Comparison of ENCODE assay signal across 8 mouse cellular contexts in the genomic region with DNA sequence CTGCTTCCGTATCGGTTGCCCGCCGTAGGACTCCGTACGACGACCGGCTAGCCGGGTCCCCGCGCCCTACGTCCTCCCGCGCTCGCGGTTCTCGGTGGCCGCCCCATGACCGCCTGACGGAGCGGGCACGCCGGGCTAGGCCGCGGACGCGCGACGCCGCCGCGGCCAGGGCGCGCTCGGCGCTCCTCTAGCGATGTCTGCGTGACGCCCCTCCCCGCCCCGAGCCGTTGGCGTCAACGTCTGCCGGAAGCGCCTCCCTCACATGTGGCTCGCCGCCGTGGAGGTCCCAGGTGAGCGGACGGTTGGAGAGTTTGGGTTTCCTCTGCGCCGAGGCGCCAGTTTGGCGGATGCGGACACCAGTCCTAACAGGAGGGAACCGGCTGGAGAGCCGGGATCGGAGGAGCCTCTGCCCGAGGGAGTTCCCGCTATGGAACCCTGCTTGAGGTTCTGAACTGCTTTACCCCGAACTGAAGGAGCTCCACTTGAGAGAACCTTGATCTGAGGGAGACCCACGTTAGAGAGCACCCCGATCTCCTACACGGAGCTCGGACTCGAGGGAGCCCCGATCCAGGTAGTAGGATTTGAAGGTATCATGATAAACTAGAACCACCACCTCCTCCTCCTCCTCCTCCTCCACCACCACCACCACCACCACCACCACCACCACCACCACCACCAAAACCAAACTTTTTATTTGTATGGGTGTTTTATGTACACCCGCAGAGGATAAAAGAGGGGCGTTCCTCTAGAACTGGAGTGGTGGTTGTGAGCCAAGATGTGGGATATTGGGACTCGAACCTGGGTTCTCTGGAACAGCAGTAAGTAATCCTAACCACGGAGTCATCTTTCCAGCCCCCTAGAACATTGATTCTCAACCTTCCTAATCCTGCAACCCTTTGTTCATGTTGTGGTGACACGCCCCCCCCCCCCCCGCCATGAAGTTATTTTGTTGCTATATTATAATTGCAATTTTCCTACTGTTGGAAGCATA. TPM values are rescaled to one million over a fixed set of nuclear protein-coding genes. Genes with fewer than 3 reads are reported as not detected.
A peak's percentile ranks its signal among the peaks of the same experiment; 100 is the strongest.
DNase-seq lines count a peak whose midpoint lies in the region; ATAC-seq lines count a peak whose summit lies in the region.

Gene Taf5l, minus strand, starts transcription at position 161 of the 991 bp plus-strand sequence.
Gene Urb2, plus strand, starts transcription at position 272 of the 991 bp plus-strand sequence.

- H3K36me3 ChIP-seq in embryonic facial prominence, embryonic 11.5 days (replicated peaks; ENCODE audit: control insufficient read depth, insufficient read depth, low read depth, low read length), result no peaks in the 10 kb centered on the region; the same call in 1 of the 2 replicates
- H3K36me3 ChIP-seq in limb, embryonic 10.5 days, result peaks cover 39% of the 10 kb centered on the region
- peaks cover 15% of the 10 kb centered on the region for H3K36me3 ChIP-seq in midbrain, embryonic 12.5 days

- DNase-seq in 3134 (ENCODE audit: extremely low read depth, insufficient read length, low spot score), result peak; percentile 91
- DNase-seq in adrenal gland, postnatal 25 days, result peak; percentile 92
- peak; percentile 94 for DNase-seq in embryonic facial prominence, embryonic 11.5 days (ENCODE audit: low spot score)
- DNase-seq in heart, adult 11 months, result peak; percentile 99
- DNase-seq in kidney, adult 11 months, result peak; percentile 88
- peak; percentile 97 for DNase-seq in limb, embryonic 10.5 days (ENCODE audit: low spot score)
- DNase-seq in skeletal muscle tissue, adult 2 months (ENCODE audit: low read depth, low spot score), result peak; percentile 80

- whole genome bisulfite sequencing in embryonic facial prominence, embryonic 11.5 days, result under 1% methylated on average over 64 of the region's 74 CpGs
- 1% methylated on average over 73 of the region's 74 CpGs for WGBS in limb, embryonic 10.5 days
- 1% methylated on average over 74 of the region's 74 CpGs for WGBS in midbrain, embryonic 12.5 days

- no peaks in the 10 kb centered on the region for H3K27me3 ChIP-seq in embryonic facial prominence, embryonic 11.5 days (ENCODE audit: control insufficient read depth, insufficient read depth, low read length)
- H3K27me3 ChIP-seq in limb, embryonic 10.5 days (ENCODE audit: low read depth, poor library complexity, severe bottlenecking), result no peaks in the 10 kb centered on the region
- no peaks in the 10 kb centered on the region for H3K27me3 ChIP-seq in midbrain, embryonic 12.5 days

- H3K4me2 ChIP-seq in embryonic facial prominence, embryonic 11.5 days (ENCODE audit: low read depth, low read length), result peak within 1 kb of the TSS; percentile 57
- peak within 1 kb of the TSS; percentile 74 for H3K4me2 ChIP-seq in midbrain, embryonic 12.5 days (replicated peaks)

- ATAC-seq in embryonic facial prominence, embryonic 11.5 days (replicated peaks; ENCODE audit: insufficient number of reproducible peaks, low FRiP score, low TSS enrichment, low read depth), result peak; percentile 85
- ATAC-seq in midbrain, embryonic 12.5 days (ENCODE audit: low FRiP score, low read depth), result peak; percentile 94

- H3K9ac ChIP-seq in embryonic facial prominence, embryonic 11.5 days (replicated peaks; ENCODE audit: low read length), result peak within 1 kb of the TSS; percentile 80
- H3K9ac ChIP-seq in midbrain, embryonic 12.5 days (replicated peaks), result peak within 1 kb of the TSS; percentile 69

- no peaks in the 10 kb centered on the region for H3K9me3 ChIP-seq in embryonic facial prominence, embryonic 11.5 days (replicated peaks; ENCODE audit: control insufficient read depth, low read length)
- H3K9me3 ChIP-seq in limb, embryonic 10.5 days (replicated peaks), result no peaks in the 10 kb centered on the region
- no peaks in the 10 kb centered on the region for H3K9me3 ChIP-seq in midbrain, embryonic 12.5 days

- H3K27ac ChIP-seq in embryonic facial prominence, embryonic 11.5 days (replicated peaks; ENCODE audit: low read depth, low read length), result peak within 1 kb of the TSS; percentile 85
- H3K27ac ChIP-seq in limb, embryonic 10.5 days, result peak within 1 kb of the TSS; percentile 98
- peak within 1 kb of the TSS; percentile 95 for H3K27ac ChIP-seq in midbrain, embryonic 12.5 days (replicated peaks)

- H3K4me1 ChIP-seq in embryonic facial prominence, embryonic 11.5 days (ENCODE audit: control insufficient read depth, insufficient read depth, low read length), result 0 out of 2 replicates have a peak, but pooled peaks cover 3% of the 10 kb centered on the region
- H3K4me1 ChIP-seq in limb, embryonic 10.5 days, result peaks cover 27% of the 10 kb centered on the region
- peaks cover 31% of the 10 kb centered on the region for H3K4me1 ChIP-seq in midbrain, embryonic 12.5 days

- H3K4me3 ChIP-seq in embryonic facial prominence, embryonic 11.5 days (ENCODE audit: low read depth, low read length), result peak within 1 kb of the TSS; percentile 79
- H3K4me3 ChIP-seq in limb, embryonic 10.5 days, result peak within 1 kb of the TSS; percentile 86
- H3K4me3 ChIP-seq in midbrain, embryonic 12.5 days, result peak within 1 kb of the TSS; percentile 83

RNA-seq across cellular contexts. Expression of gene Taf5l, which starts in this region (rescaled TPM):
- 19.7 and 19.8 TPM in 2 replicates for total RNA-seq in adrenal gland, postnatal 25 days (2021)
- polyA plus RNA-seq in embryonic facial prominence, embryonic 11.5 days (2014; fragmentation: Nextera tagmentation; extraction: Ambion mirVana), result 45.1 TPM in 2 replicates
- 49.7 and 52.8 TPM in 2 replicates for polyA plus RNA-seq in limb, embryonic 10.5 days (2016; fragmentation: Nextera tagmentation; extraction: Ambion mirVana)
- 36.0 and 36.3 TPM in 2 replicates for polyA plus RNA-seq in midbrain, embryonic 12.5 days (2016; fragmentation: Nextera tagmentation; extraction: Ambion mirVana)

RNA-seq across cellular contexts. Expression of gene Urb2, which starts in this region (rescaled TPM):
- 11.3 and 11.5 TPM in 2 replicates for total RNA-seq in adrenal gland, postnatal 25 days (2021)
- polyA plus RNA-seq in embryonic facial prominence, embryonic 11.5 days (2014; fragmentation: Nextera tagmentation; extraction: Ambion mirVana), result 6.7 and 7.2 TPM in 2 replicates
- 8.4 and 8.9 TPM in 2 replicates for polyA plus RNA-seq in limb, embryonic 10.5 days (2016; fragmentation: Nextera tagmentation; extraction: Ambion mirVana)
- 6.1 and 7.0 TPM in 2 replicates for polyA plus RNA-seq in midbrain, embryonic 12.5 days (2016; fragmentation: Nextera tagmentation; extraction: Ambion mirVana)

Comparison
In these comparisons a context has a peak if more than half of its experiments do, and no peak if none do; other contexts are left out.
1. Peak in every context shown above with its lines: DNase-seq, ATAC-seq, H3K4me3 ChIP-seq and H3K27ac ChIP-seq.